Mouse (Mus musculus) forebrain, embryonic 12.5 days (tissue): Measurements from ENCODE around the gene Wdr93. TPM values are rescaled to one million over a fixed set of nuclear protein-coding genes. Genes with fewer than 3 reads are reported as not detected.

Experiments used
- ATAC-seq: fragments of 200-750 bp; cut with Nextera tagmentation; 2 replicates; pipeline ENCODE4 v1.8.0; 2017; ENCODE audit warnings: moderate TSS enrichment; ENCODE audit not compliant: low FRiP score
- H3K27ac ChIP-seq: fragments of 300-500 bp; sonication (generic); 2 replicates; pipeline ENCODE4 v1.5.1; 2016; ENCODE audit warnings: mild to moderate bottlenecking
- H3K27me3 ChIP-seq: fragments of 300-500 bp; sonication (generic); 2 replicates; pipeline ENCODE4 v1.6.1; 2016; ENCODE audit warnings: mild to moderate bottlenecking
- H3K36me3 ChIP-seq: fragments of 300-500 bp; sonication (generic); replicated peaks from 2 replicates; pipeline ENCODE4 v1.6.1; 2016; ENCODE audit warnings: mild to moderate bottlenecking
- H3K4me1 ChIP-seq: fragments of 300-500 bp; sonication (generic); 2 replicates; pipeline ENCODE4 v1.6.1; 2016
- H3K4me2 ChIP-seq: fragments of 300-500 bp; sonication (generic); 2 replicates; pipeline ENCODE4 v1.6.1; 2016; ENCODE audit warnings: mild to moderate bottlenecking, moderate library complexity
- H3K4me3 ChIP-seq: fragments of 300-500 bp; sonication (generic); replicated peaks from 2 replicates; pipeline ENCODE4 v1.5.1; 2016; ENCODE audit warnings: mild to moderate bottlenecking
- H3K9ac ChIP-seq: fragments of 300-500 bp; sonication (generic); 2 replicates; pipeline ENCODE4 v1.6.1; 2016; ENCODE audit warnings: mild to moderate bottlenecking
- H3K9me3 ChIP-seq: fragments of 300-500 bp; sonication (generic); 2 replicates; pipeline ENCODE4 v1.6.1; 2016
- WGBS: fragments of 180-500 bp; shearing (Covaris S2); methylation state at CpG from one replicate; pipeline ENCODE4 v1.1.7; 2016; 5-methylcytosine and 5-hydroxymethylcytosine counted together
- polyA plus RNA-seq: library from polyadenylated mRNA; unstranded; fragments of >200 nt; fragmentation: Nextera tagmentation; extraction: Ambion mirVana; gene quantifications from 2 replicates; pipeline ENCODE4 v1.2.1, GENCODE M21; 2016

Gene Wdr93
- polyA plus RNA-seq, 1 experiment from 2014 or later: 0.24 TPM

- no peaks in the 10 kb centered on the region for H3K36me3 ChIP-seq
- H3K4me1 ChIP-seq: peaks cover 9% of the 10 kb centered on the region; the same call in 1 of the 2 replicates
- no peak overlapping the region for H3K9ac ChIP-seq
- no peak overlapping the region for H3K4me2 ChIP-seq
- no peak overlapping the region for H3K27ac ChIP-seq
- no peak overlapping the region for H3K4me3 ChIP-seq
- H3K9me3 ChIP-seq: no peaks in the 10 kb centered on the region
- WGBS: 81% methylated on average over 1 of the region's 1 CpGs
- no peak for ATAC-seq
- peaks cover 33% of the 10 kb centered on the region for H3K27me3 ChIP-seq
Measured at GRCm38 (mm10) chr7:79813409-79813808, 70.4 kb downstream of the Wdr93 start.

- H3K9ac ChIP-seq: no peak overlapping the region
- H3K27me3 ChIP-seq: 0 out of 2 replicates have a peak, but pooled peaks cover 10% of the 10 kb centered on the region
- peaks cover 4% of the 10 kb centered on the region; the same call in 1 of the 2 replicates for H3K4me1 ChIP-seq
- H3K36me3 ChIP-seq: no peaks in the 10 kb centered on the region
- WGBS: 5% methylated on average over 6 of the region's 6 CpGs
- no peaks in the 10 kb centered on the region for H3K9me3 ChIP-seq
- no peak for ATAC-seq
- H3K4me3 ChIP-seq: no peak overlapping the region
- no peak overlapping the region for H3K27ac ChIP-seq
- H3K4me2 ChIP-seq: no peak overlapping the region
Measured at GRCm38 (mm10) chr7:79818321-79818720, 75.4 kb downstream of the Wdr93 start.

GRCm38 (mm10) chr7:79819515-79819914 is 76.6 kb downstream of the Wdr93 start:
- Histone ChIP-seq H3K27ac (no peak overlapping the region), H3K36me3 (no peaks in the 10 kb centered on the region), H3K9me3 (no peaks in the 10 kb centered on the region), H3K4me1 (peaks cover 4% of the 10 kb centered on the region; the same call in 1 of the 2 replicates), H3K4me2 (no peak overlapping the region), H3K4me3 (no peak overlapping the region), H3K9ac (no peak overlapping the region), H3K27me3 (0 out of 2 replicates have a peak, but pooled peaks cover 10% of the 10 kb centered on the region)
- 41% methylated on average over 4 of the region's 4 CpGs for WGBS
- ATAC-seq: no peak

- Histone ChIP-seq H3K36me3 (no peaks in the 10 kb centered on the region), H3K4me2 (no peak overlapping the region)
- 47% methylated on average over 11 of the region's 11 CpGs for WGBS
Measured at GRCm38 (mm10) chr7:79819996-79820395, 77.0 kb downstream of the Wdr93 start.

GRCm38 (mm10) chr7:79822092-79822695 is 79.2 kb downstream of the Wdr93 start:
- no peak overlapping the region for H3K4me2 ChIP-seq
- WGBS: 82% methylated on average over 12 of the region's 12 CpGs
- peaks cover 4% of the 10 kb centered on the region; the same call in 1 of the 2 replicates for H3K4me1 ChIP-seq
- 0 out of 2 replicates have a peak, but pooled peaks cover 5% of the 10 kb centered on the region for H3K27me3 ChIP-seq
- no peaks in the 10 kb centered on the region for H3K9me3 ChIP-seq
- no peak overlapping the region for H3K4me3 ChIP-seq
- H3K9ac ChIP-seq: no peak overlapping the region
- no peaks in the 10 kb centered on the region for H3K36me3 ChIP-seq
- H3K27ac ChIP-seq: no peak overlapping the region
- ATAC-seq: no peak

More at GRCm38 (mm10) chr7:79819996-79820395, 77.0 kb downstream of the Wdr93 start:
- H3K9ac ChIP-seq: no peak overlapping the region
- H3K4me3 ChIP-seq: no peak overlapping the region
- H3K27ac ChIP-seq: no peak overlapping the region
- H3K27me3 ChIP-seq: 0 out of 2 replicates have a peak, but pooled peaks cover 10% of the 10 kb centered on the region
- ATAC-seq: no peak
- no peaks in the 10 kb centered on the region for H3K9me3 ChIP-seq
- peaks cover 4% of the 10 kb centered on the region; the same call in 1 of the 2 replicates for H3K4me1 ChIP-seq

GRCm38 (mm10) chr7:79828341-79828740 is 85.4 kb downstream of the Wdr93 start:
- 73% methylated on average over 3 of the region's 3 CpGs for WGBS
- no peak overlapping the region for H3K4me3 ChIP-seq
- no peaks in the 10 kb centered on the region for H3K27me3 ChIP-seq
- no peak overlapping the region for H3K4me2 ChIP-seq
- H3K9ac ChIP-seq: no peak overlapping the region
- no peaks in the 10 kb centered on the region for H3K36me3 ChIP-seq
- H3K27ac ChIP-seq: no peak overlapping the region
- H3K9me3 ChIP-seq: no peaks in the 10 kb centered on the region
- no peaks in the 10 kb centered on the region for H3K4me1 ChIP-seq
- ATAC-seq: no peak

- Histone ChIP-seq H3K9me3 (no peaks in the 10 kb centered on the region), H3K36me3 (no peaks in the 10 kb centered on the region), H3K27ac (no peak overlapping the region), H3K4me1 (no peaks in the 10 kb centered on the region), H3K4me3 (no peak overlapping the region), H3K9ac (no peak overlapping the region), H3K27me3 (no peaks in the 10 kb centered on the region), H3K4me2 (no peak overlapping the region)
- 82% methylated on average over 6 of the region's 6 CpGs for WGBS
- ATAC-seq: no peak
Measured at GRCm38 (mm10) chr7:79831145-79831544, 88.2 kb downstream of the Wdr93 start.

- H3K36me3 ChIP-seq: no peaks in the 10 kb centered on the region
- H3K27me3 ChIP-seq: no peaks in the 10 kb centered on the region
- ATAC-seq: no peak
- H3K27ac ChIP-seq: no peak overlapping the region
- WGBS: 75% methylated on average over 6 of the region's 6 CpGs
- H3K4me2 ChIP-seq: no peak overlapping the region
- H3K4me1 ChIP-seq: no peaks in the 10 kb centered on the region
- H3K4me3 ChIP-seq: no peak overlapping the region
- H3K9me3 ChIP-seq: no peaks in the 10 kb centered on the region
- H3K9ac ChIP-seq: no peak overlapping the region
Measured at GRCm38 (mm10) chr7:79831585-79831984, 88.6 kb downstream of the Wdr93 start.

- Histone ChIP-seq H3K36me3 (no peaks in the 10 kb centered on the region), H3K4me2 (no peak overlapping the region), H3K4me1 (no peaks in the 10 kb centered on the region), H3K9ac (no peak overlapping the region), H3K9me3 (no peaks in the 10 kb centered on the region), H3K27me3 (no peaks in the 10 kb centered on the region), H3K27ac (no peak overlapping the region), H3K4me3 (no peak overlapping the region)
- ATAC-seq: no peak
Measured at GRCm38 (mm10) chr7:79832980-79833379, 90.0 kb downstream of the Wdr93 start.

GRCm38 (mm10) chr7:79835196-79835595 is 92.2 kb downstream of the Wdr93 start:
- Histone ChIP-seq H3K9ac (no peak overlapping the region), H3K36me3 (no peaks in the 10 kb centered on the region), H3K4me1 (no peaks in the 10 kb centered on the region), H3K27ac (no peak overlapping the region), H3K4me2 (no peak overlapping the region), H3K4me3 (no peak overlapping the region), H3K27me3 (no peaks in the 10 kb centered on the region), H3K9me3 (no peaks in the 10 kb centered on the region)
- 95% methylated on average over 6 of the region's 6 CpGs for whole genome bisulfite sequencing
- no peak for ATAC-seq

Other genes with a start within 250 kb of the Wdr93 start
- gene Rhcg, start 125.5 kb upstream of the Wdr93 start, polyA plus RNA-seq: 7.1 and 8.5 TPM in 2 replicates
- 15.5 and 16.4 TPM in 2 replicates for gene Ticrr, start 83.0 kb upstream of the Wdr93 start, polyA plus RNA-seq
- gene Kif7, start 27.4 kb upstream of the Wdr93 start, polyA plus RNA-seq: 7.0 and 7.7 TPM in 2 replicates
- gene Plin1, start 10.3 kb upstream of the Wdr93 start, polyA plus RNA-seq: 0.13 TPM in 1 of 2 replicates, not detected in the other
- 9.4 and 9.5 TPM in 2 replicates for gene Pex11a, start within 50 bp of the Wdr93 start, polyA plus RNA-seq
- not detected in 2 replicates for gene Mesp1, start 50.6 kb downstream of the Wdr93 start, polyA plus RNA-seq
- gene Mesp2, start 67.6 kb downstream of the Wdr93 start, polyA plus RNA-seq: 0.46 and 0.75 TPM in 2 replicates
- 1.9 and 2.9 TPM in 2 replicates for gene Anpep, start 117.9 kb downstream of the Wdr93 start, polyA plus RNA-seq
- 48.2 and 58.7 TPM in 2 replicates for gene Ap3s2, start 177.5 kb downstream of the Wdr93 start, polyA plus RNA-seq
- 18.5 and 19.9 TPM in 2 replicates for gene Arpin, start 192.2 kb downstream of the Wdr93 start, polyA plus RNA-seq